Mouse (Mus musculus): ENCODE measurements at regions not wholly inside any gene's neighbourhood (a gene's known extent, or its start where the extent isn't known, plus 50 kb on each side); places are given as distances from the start of the nearest gene placed in this dataset.

DNA sequence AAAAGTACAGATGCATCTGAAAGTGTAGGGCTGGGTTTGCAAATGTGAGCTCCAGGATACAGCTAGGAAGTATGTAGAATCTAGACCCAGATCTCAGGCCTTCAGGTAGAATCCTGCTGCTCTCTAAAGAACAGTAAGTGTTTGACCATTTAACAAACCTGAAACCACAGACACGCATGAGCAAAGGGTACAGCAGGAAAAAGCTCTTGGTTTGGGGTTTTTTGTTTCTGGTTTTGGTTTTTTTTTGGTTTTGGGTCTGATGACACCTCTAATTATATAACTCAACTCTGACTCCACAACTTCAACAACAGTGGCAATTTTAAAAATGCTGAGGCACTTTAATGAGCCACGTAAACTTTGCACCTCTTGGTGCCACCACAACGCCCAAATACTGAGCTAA, 165.3 kb upstream of the Smim15 start:
- no peak for DNase-seq (ENCODE audit: low spot score)

GRCm38 (mm10) chr13:107873244-107873667, 171.0 kb upstream of the Smim15 start:
- DNase-seq (ENCODE audit: low spot score): no peak

- DNase-seq (ENCODE audit: low spot score): no peak
These were observed 171.7 kb upstream of the Smim15 start for GRCm38 (mm10) chr13:107872574-107872973.

- no peak for DNase-seq (ENCODE audit: low spot score)
These were observed 172.1 kb upstream of the Smim15 start for GRCm38 (mm10) chr13:107872137-107872536.

DNA sequence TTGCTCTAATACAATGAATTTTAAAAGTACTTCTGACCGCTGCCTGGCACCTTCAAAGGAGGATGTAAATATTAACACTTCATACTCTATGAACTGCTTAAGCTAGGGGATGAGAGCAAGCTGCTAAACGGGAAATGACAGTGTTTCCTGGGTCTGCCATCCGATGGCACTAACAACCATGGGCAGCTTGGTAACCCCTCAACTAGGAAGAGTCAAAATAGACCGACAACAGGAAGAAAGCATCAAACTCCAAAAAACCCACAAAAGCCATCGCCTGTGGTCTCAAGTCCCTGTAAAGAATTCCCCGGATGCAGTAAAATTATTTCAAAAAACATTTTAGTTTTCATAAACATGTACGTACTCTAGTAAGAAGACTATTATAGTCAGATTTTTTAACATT, 175.3 kb upstream of the Smim15 start:
- DNase-seq (ENCODE audit: low spot score): no peak

DNA sequence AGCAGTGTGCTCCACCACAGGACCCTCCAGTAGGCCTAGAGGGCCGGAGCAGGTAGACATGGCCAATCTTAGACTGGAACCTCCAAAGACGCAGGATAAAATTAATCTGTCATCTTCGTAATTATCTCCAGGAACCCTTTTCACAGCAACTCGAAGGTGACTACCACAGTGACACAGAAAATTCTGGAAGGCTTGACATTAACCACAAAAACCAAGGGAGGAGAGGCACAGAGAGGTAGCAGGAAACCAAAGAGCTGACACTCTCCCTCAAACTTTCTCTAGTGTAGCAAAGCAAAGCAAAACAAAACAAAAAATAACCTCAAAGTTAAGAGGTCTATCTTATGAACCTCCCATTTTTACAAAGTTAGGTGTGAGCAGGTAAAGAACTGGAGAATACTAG, 177.4 kb upstream of the Smim15 start:
- no peak for DNase-seq (ENCODE audit: low spot score)

DNA sequence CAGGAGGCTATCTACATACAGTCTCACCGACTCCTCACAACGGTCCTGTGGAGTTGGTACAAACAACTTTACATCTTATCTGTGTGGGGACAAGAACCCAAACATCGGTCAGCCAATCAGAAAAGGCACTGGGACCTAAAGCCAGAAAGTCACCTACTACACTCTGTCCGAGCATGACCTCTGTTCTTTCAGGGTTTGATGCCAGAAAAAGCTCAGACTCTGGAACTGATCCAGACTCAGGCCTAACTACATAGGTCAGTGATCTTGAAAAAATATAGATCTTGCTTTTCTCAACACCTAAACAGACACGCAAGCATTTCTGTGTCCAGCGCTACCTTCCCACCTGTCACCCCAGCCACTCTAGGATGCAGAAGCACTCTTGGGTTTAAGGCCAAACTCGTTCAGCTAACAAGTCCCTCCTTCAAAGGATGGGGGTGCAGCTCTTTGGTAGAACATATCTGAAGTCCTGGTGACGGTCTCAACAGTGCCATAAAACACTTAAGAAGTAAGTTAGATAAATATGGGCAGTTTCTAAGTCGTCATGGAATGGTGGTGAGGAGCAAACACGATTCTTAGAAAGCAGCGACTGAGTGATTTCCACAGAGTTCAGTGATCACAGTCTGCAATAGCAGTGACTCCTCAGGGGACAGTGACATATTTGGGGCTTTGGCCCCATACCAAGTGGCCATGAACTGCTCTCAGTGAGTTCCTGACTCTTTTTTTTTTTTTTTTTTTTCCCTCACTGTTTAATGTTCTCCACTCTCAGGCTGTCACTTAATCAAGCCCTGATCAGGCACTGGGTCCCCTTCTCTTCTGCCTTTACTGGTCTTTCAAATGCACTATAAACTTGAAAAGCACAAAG, 181.2 kb upstream of the Smim15 start:
- DNase-seq (ENCODE audit: low spot score): no peak

DNA sequence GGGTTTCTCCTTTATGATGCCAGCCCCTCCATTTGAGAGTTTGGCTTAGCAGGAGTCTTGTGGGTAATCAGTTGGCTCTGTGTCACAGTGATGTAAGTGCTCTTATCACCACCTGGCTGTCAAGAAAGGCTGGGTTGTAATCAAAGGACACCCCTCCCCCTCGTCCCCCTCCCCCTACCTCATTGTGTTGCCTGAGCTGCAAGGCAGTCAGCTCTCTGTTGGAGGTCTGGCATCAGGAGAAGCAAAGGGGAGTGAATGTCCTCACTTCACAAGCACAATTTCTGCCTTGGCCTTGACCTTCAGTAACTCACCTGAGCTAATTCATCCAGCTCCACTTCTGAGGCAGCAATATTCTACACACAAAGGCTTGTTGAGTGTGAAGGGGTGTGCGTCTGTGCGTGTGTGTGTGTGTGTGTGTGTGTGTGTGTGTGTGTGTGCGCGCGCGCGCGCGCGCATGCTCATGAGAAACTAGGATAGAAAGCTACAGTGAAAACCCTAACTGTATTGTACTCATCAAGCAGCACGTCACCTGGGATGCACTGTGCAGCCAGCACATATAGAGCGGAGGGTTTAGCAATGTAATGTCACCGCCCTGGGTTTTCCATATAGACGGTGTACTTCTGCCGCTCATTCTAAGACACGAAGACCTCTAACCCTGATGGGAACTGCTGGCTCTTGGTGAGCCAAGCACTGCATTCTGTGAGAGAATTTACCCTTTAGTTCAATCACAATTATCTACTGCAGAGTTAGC, 182.7 kb upstream of the Smim15 start:
- no peak for DNase-seq (ENCODE audit: low spot score)

DNA sequence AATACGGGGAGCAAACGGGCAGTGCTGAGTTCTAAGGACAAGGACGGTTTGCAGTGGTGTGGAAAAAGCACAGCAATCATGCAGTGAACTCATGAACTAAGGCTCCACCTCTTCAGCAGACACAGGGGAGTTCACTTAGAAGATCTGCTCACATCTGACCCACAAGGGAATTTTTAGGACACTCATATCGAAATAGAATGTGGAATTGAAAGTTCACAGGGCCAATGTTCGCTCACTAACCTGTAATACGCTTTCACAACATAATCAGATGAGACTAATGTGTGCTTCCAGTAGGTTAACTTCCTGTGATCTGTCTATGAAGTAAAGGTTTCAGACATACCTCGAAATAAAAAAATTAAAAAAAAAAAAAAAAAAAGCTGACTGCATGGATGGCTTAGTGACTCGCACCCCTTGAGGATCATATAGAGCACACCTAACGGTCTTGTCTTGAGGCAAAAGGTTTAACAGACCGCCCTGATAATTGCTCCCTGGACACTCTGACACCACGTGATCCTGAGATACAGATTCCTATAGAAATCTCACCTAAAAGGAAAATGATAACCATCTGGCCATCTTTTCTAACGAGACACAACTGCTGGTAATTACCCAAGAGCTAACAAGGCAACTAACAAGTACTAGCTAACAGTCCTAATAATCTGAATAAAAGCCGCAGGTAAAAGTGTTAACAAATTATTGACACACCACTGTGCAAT, 187.0 kb upstream of the Smim15 start:
- no peak for DNase-seq (ENCODE audit: low spot score)

DNA sequence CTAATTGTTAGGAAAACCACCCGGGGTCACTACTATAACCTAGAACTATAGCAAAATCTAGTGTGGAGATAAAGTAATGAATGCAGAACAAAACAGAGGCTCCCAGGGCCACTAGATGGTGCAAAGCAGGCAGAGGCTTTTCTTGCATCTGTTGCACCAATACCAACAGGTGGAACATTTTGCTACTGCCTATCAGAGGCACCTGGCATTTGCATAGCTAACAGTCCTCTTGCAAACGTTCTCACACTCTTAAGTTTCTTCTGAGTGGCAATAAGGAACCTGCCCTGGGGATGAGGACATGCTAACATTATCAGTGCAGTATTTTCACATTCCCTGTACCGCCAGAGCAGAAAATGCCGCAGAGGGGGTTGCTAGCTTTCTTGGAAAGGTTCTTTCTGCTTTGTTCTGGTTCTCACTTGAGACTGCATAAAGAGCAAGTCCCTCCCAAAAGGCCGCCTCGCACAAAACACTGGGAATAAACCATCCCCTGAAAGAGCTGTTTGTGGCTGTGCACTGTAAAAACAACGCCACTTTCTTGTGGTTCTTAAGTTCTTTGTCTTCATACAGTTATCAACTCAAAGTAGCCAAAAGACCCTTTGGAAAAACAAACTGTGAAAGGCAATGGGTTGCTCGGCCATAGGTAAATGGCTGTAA, 193.2 kb upstream of the Smim15 start:
- DNase-seq (ENCODE audit: low spot score): no peak

GRCm38 (mm10) chr13:107848871-107849270, 195.4 kb upstream of the Smim15 start:
- DNase-seq (ENCODE audit: low spot score): no peak

- no peak for DNase-seq (ENCODE audit: low spot score)
These were observed 196.8 kb upstream of the Smim15 start for GRCm38 (mm10) chr13:107847179-107848012.

GRCm38 (mm10) chr13:107846621-107847178, 197.5 kb upstream of the Smim15 start:
- no peak for DNase-seq (ENCODE audit: low spot score)

GRCm38 (mm10) chr13:107845838-107846237, 198.4 kb upstream of the Smim15 start:
- no peak for DNase-seq (ENCODE audit: low spot score)

GRCm38 (mm10) chr13:107844085-107844484, 200.2 kb upstream of the Smim15 start:
- no peak for DNase-seq (ENCODE audit: low spot score)

DNA sequence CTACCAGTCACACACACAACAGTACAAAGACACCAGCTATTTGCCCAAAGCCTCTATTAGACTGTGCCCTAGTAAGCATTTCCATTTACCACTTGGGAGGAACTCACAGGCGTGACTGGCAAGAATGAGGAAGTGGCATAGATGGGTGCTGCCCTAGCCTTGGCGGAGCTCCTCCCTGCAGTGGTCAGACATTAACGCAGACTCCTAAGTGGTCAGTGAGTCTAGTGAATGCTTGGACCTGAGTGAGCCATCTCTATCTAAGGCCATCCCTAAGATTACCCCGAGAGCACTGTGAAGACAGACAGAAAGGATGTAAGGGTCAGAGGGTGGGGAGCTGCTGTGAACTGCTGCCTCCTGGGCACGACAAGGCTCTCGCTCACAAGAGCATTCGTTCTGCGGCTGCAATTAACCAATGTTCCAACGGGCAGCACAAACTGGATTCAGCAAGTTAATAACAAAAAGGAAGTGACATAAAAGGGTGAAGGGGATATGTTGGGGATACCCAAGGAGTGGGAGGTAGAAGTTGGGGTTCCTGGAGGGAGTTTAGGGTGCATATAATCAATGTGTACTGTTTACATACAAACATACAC, 206.0 kb upstream of the Smim15 start:
- no peak for DNase-seq (ENCODE audit: low spot score)

GRCm38 (mm10) chr13:107837206-107837952, 206.9 kb upstream of the Smim15 start:
- no peak for DNase-seq (ENCODE audit: low spot score)

DNA sequence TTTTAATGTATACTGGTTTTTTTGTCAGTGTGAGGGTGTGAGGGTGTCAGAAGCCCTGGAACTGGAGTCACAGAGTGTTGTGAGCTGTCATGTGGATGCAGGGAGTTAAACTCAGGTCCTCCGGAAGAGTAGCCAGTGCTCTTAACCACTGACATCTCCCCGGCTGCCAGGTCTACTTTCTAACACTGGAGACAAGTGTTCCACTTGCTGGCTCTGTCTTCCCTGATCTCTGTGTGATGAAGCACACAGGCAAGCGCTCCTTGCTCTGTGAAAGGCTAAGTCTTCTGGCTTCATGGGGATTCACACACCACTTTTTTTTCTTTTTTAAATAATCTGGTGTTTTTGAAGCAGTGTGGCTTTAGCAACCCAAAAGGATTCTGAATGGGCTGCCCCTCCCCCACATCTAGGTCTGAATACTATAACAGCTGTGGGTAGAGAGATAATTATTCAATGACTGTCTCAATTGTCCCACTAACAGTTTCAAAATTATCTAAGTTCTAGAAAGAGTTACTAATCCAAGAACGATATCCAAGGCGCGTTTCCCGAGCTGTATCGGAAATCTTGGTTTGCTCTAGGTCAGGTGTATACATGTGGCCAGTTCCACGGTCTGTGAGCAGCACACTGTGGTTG, 208.4 kb upstream of the Smim15 start:
- DNase-seq (ENCODE audit: low spot score): no peak

- no peak for DNase-seq (ENCODE audit: low spot score)
These were observed 212.2 kb upstream of the Smim15 start for GRCm38 (mm10) chr13:107831997-107832396.
